Mouse (Mus musculus) Muller cell, postnatal 12 days (primary cell): ENCODE measurements around the gene Adcy2.
A peak's percentile ranks its signal among the peaks of the same experiment; 100 is the strongest.

Experiments
- DNase-seq: peaks from one replicate; pipeline ENCODE4 v3.0.0-alpha.2; 2015; ENCODE audit errors: inconsistent ontology term

The Adcy2 gene

DNA sequence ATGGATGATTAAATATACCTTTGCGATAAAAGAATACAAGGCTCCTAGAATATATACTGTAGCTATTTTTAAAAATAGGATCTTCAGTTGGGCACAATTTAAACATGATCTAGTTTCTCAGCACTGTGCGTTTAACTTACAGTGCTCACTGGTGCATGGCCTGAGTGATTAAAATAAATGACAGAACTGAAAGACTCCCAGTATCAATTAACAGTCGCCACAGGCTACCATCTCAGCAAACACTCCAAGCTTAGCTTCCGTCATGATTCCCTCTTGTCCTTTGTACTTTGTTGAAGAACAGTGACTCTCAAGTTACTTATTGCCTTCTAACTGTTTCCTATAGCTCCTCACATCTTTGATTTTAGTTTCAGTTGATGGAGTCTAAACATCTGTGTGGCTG lies 170.9 kb downstream of the Adcy2 start:
- no peak for DNase-seq

GRCm38 (mm10) chr13:68826461-68826860 lies 172.9 kb downstream of the Adcy2 start:
- peak; percentile 74 for DNase-seq

DNA sequence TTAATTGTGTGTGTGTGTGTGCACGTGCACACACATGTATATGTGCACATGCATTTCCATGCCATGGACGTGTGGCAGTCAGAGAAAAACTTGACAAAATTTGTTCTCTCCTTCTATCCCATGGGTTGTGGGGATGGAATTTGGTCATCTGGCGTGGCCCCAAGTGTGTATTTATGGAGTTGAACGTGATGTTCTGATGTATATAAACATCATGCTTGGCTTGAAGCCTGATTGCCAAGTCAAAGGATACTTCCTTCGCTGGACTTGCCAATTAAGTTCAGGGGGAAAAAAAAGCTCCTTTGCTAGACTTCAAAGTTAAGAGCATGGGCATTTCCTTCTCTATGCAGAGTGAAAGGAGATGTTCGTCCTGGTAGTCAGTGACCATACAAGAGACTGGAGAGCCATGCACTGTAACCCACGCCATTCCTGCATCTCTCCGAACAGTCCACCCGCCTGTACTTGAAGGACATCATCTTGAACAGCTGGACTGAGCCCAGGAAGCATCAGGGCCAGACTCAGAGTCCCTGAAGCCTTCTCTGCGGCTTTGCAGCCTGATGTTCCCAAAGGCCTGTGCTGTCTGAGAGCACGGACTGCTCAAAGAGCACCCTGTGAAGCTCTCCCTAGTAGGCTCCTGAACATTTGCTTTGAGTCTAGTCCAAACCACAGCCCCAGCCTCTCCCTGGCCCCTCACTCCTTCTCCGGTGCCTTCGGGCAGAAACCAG lies 178.3 kb downstream of the Adcy2 start:
- no peak for DNase-seq

GRCm38 (mm10) chr13:68815704-68816477 lies 183.4 kb downstream of the Adcy2 start:
- DNase-seq, result peak; percentile 33

DNA sequence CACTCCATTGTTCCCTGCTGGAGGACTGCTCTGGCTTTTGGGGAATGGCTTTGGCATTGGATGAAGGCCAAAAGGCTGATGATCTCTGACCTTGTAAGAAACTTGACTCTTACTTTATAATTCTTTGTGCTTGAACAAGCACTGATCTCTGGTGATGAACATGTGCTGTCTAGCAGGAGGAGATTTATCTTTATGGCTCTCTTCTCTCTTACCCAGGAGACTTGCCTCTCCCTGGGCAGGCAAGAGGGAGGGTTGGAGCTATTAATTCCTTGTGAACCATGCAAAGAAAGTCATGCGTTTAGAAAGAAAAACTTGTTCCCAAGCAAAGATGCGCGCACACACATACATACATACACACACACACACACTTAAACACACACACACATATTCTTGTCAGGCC lies 188.2 kb downstream of the Adcy2 start:
- no peak for DNase-seq

GRCm38 (mm10) chr13:68799777-68800176 lies 199.6 kb downstream of the Adcy2 start:
- no peak for DNase-seq

DNA sequence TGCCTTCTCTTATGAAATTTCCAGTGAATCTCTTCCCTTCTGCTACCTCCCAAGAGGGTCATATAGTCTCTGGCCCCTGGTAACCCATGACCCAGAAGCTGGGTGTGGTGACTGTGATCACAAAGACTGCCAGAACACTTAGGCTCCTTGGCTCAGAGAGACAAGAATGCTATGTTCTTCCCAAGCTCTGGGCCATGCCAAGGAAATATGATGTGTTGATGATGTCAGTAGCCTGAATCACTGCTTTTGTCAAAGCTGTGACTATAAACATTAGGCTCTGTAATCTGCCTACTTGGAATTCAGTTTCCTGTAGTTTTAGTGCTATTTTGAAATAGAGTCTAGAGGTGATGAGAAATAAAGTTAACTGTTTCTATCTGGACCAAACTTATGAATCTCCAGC lies 206.1 kb downstream of the Adcy2 start:
- DNase-seq, result peak; percentile 15

DNA sequence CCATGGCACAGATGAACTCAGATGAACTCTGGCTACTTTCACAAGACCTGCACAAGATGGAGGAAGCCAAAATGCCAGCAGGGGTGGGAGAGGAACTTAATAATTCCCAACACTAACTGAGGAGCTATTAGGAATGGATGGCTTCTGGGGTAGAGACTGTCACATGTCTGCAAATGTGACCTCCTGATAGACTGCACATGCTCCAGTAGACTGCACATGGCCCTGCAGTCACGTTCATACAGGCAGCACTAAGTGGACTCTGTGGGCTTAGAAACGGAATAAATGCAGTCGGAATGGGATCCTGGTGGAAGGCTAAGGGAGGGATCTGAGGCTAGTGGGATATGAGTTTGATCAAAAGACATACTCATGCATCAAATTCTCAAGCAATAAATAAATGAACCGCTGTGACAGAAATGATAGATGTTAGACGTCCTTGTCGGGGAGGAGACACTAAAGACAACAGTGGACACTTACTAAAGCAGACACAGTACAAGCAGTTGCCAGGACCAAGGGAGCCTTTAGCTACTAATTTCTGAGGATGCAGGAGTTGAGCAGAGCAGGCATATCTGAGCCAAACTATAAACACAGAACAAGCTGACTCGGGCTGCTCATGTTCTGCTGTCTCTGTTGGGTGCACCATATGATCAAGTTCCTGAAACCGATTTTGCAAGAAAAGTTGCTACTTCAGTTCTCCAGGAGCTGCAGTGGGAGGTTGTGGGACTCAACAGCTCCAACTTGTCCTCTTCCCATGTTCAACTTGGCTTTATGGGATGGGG lies 211.9 kb downstream of the Adcy2 start:
- no peak for DNase-seq

DNA sequence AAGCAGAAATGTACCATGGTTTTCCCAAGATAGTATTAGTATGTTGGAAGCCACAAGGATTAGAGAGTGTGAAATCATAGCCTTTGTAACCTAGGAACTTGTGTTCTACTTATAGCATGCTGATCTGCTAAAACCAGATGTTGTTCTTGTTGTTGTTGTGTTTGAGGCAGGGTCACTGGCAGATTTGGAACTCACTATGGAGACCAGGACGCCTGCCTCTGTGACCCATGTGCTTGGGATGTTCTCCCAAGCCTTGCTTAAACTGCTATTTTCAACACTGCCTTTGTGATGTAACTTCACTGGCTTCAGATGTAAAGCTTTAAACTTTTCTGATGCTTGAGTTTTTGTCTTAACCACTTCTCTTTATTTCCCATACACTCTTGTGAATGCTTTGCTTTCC lies 216.2 kb downstream of the Adcy2 start:
- no peak for DNase-seq

DNA sequence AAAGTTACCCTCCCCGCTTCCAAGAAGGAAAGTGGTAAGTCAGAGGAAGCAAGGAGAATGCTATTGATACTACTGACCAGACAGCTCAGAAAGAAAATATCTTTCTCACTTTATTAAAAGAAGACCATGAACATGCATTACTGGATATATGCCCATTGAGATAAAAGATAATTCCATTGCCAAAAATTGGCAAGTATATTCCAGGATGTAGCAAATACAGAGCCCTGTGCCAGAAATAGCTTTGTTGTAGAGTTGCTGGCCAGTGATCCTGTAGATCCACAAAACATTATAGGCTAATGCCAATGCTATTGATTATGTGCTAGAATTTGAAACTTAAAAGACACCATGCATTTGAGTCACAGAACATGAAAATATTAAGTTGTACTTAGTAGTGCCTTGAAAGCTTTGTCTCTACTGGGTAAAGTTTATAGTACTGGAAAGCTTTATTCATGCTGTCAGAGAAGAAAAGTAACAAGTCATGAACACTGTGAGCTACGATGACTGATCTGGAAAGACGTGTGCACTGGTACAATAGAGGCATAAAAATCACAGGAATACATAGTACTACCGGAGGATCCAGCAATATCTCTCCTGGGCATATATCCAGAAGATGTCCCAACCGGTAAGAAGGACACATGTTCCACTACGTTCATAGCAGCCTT lies 221.2 kb downstream of the Adcy2 start:
- no peak for DNase-seq

- peak; percentile 56 for DNase-seq
Observed at GRCm38 (mm10) chr13:68773599-68774211, 225.6 kb downstream of the Adcy2 start.

DNA sequence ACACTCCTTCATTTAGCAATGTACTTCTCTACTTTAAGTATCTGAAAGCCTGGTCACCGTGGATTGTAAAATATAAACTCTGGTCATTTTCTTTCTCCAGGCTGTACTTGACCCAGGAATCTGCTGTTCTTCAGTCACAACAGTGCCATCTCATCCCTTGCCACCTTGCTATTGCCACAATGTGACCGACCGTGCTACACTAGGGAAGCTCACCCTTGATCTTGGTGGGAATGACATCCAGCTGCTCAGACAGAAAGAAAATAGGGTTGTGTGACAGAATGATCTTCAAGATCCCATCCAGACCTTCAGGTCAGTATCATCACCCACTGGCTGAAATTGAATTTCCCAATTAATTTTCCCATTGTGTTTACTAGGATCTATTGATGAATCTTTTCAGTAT lies 230.8 kb downstream of the Adcy2 start:
- DNase-seq, result no peak

- peak; percentile 57 for DNase-seq
Observed at GRCm38 (mm10) chr13:68765896-68766578, 233.3 kb downstream of the Adcy2 start.

GRCm38 (mm10) chr13:68764614-68765013 lies 234.7 kb downstream of the Adcy2 start:
- no peak for DNase-seq

DNA sequence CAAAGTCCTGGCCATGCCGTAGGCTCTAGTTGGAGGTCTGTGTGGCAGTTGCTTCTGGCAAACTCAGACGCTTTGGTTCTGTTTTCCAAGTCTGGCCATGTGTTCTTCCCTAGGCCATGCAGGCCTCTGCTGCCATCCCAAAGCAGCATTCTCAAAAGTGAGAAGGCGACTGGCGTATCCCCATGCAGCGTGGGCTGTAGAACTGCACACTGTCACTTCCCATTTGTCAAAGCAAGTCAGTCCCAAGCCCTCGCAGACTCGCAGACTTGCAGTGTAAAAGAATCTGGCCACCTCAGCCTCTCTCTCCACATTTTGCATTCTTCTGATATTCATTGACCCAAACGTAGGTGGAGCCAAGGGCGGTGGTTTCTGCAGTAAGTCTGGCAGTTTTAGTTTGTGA lies 249.5 kb downstream of the Adcy2 start:
- DNase-seq, result peak; percentile 83

GRCm38 (mm10) chr13:68749370-68749769 lies 250.0 kb downstream of the Adcy2 start:
- no peak for DNase-seq

GRCm38 (mm10) chr13:68745426-68745825 lies 253.9 kb downstream of the Adcy2 start:
- no peak for DNase-seq

DNA sequence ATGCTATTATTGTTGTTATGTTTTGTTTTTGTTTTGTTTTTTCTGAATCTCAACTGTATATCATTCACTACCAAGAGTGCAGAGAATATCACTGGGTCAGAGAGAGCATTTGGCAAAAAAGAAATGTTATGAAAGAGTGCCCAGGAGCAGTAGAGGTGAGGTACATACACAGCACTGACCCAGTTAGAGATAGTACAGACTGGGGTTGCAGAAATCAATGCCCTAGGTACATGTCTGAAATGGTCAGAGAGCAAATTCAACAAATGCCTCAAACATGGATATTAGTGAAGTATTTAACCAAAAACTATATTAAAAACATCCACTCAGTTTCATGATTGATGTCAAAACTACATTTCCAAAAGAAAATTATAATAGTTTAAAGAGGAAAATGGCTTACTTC lies 286.7 kb downstream of the Adcy2 start:
- DNase-seq, result no peak

- peak; percentile 90 for DNase-seq
Observed at GRCm38 (mm10) chr13:68707296-68707747, 292.0 kb downstream of the Adcy2 start.

GRCm38 (mm10) chr13:68684919-68685318 lies 314.4 kb downstream of the Adcy2 start:
- no peak for DNase-seq

DNA sequence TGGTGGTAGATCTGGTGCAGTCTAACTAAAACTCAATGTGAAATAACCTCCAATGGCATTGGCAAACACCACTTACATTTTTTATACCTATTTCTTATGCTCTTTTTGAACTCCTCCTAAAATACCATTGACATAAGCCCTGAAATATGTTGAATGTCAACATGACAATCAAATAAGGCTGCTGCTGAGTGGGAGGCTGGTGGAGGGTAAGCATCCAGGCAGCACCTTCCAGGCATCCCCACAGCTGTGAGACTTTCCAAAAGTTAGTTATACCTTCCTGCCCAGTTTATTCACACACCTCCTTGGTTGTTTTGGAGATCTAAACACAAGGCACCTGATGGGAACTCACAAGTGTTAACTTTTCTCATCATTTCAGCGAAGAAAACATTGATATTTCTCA lies 318.9 kb downstream of the Adcy2 start:
- DNase-seq, result no peak
